Mouse (Mus musculus): Measurements from ENCODE around the gene Egln2. TPM values are rescaled to one million over a fixed set of nuclear protein-coding genes. Genes with fewer than 3 reads are reported as not detected.

Egln2 gene
- polyA plus RNA-seq, 1 experiment from 2014 or later = 77.5 TPM

DNA sequence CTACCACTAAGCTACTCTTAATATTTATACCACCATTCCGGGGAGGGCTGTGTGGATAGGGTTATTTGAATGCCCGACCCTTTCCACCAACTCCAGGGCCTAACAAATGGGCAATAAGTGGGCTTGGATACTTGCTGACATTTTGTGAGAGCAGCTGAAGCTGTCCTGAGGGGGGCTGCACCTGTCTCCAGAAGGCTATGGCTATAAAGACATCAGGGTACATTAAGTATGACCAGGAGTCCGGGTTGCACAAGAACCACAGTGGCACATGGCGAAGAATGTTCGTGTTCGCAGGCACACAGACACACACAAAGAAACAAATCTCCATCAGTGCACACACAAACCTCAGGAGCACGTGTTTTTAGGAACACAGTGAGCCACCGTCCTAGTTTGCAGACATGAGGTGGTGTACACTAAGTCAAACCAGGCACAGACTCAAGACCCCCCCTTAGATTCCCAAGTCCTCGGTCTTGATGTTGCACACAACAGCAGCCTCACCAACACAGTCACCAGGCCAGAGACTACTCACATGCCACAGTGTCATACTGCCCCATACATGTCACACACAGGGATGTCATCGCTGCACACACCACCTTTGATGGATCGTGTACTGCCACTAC, 983 bp upstream of the Egln2 start:
- Histone ChIP-seq H3K36me3 (replicated peaks) (peaks cover 54% of the 10 kb centered on the region), H3K9me3 (0 out of 2 replicates have a peak, but pooled peaks cover 2% of the 10 kb centered on the region), H3K27me3 (replicated peaks; ENCODE audit: low read depth, poor library complexity, severe bottlenecking) (no peaks in the 10 kb centered on the region), H3K27ac (replicated peaks) (peak overlapping the region; percentile 98), H3K4me3 (peak overlapping the region; percentile 82), H3K4me1 (peaks cover 42% of the 10 kb centered on the region)
- no peak for DNase-seq (ENCODE audit: low spot score)
- 80% methylated on average over 11 of the region's 11 CpGs for WGBS

DNA sequence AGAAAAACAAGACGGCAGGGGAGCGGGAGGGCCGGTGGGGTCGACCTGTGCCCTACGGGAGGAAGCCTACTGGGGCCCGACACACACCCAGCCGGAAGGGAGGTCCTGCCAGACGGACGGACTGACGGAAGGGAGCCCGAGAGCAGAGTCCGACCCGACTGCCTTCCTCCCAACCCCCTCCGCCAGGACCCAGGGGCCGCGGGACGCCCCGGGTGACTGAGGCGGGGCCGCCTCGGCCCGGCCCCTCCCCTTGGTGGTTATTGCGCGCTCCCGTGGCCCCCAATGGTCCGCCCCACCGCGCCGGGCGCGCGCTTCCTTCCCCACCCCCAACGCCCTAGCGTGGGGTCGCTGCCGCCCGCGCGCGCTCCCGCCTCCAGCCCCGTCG, 381 bp downstream of the Egln2 start:
- H3K27ac ChIP-seq (replicated peaks) = peak overlapping the region; percentile 98
- H3K9me3 ChIP-seq = 0 out of 2 replicates have a peak, but pooled peaks cover 2% of the 10 kb centered on the region
- H3K36me3 ChIP-seq (replicated peaks) = peaks cover 54% of the 10 kb centered on the region
- H3K4me1 ChIP-seq = peaks cover 50% of the 10 kb centered on the region
- H3K27me3 ChIP-seq (replicated peaks; ENCODE audit: low read depth, poor library complexity, severe bottlenecking) = no peaks in the 10 kb centered on the region
- peak; percentile 92 for DNase-seq (ENCODE audit: low spot score)
- peak overlapping the region; percentile 82 for H3K4me3 ChIP-seq
- under 1% methylated on average over 43 of the region's 43 CpGs for WGBS

DNA sequence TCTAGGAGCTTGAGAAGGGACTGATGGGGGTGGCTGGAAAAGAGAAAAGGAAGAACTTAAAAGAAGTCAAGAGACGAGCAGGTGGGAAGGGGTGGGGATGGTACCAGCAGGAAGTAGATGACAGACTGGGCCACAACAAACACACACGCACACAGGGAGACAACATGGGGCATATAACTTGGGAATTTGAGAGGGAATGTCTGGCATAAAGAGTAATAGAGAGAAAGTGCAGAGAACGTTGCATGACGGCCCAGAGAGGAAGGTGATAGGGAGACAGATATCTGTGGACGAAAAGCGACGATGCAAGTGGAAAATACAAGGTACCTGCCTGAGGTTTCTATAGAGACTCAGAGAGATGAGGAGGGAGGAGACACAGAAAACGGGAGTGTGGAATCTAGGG, 906 bp downstream of the Egln2 start:
- DNase-seq (ENCODE audit: low spot score) = no peak
- H3K4me1 ChIP-seq = peaks cover 55% of the 10 kb centered on the region
- H3K36me3 ChIP-seq (replicated peaks) = peaks cover 54% of the 10 kb centered on the region

DNA sequence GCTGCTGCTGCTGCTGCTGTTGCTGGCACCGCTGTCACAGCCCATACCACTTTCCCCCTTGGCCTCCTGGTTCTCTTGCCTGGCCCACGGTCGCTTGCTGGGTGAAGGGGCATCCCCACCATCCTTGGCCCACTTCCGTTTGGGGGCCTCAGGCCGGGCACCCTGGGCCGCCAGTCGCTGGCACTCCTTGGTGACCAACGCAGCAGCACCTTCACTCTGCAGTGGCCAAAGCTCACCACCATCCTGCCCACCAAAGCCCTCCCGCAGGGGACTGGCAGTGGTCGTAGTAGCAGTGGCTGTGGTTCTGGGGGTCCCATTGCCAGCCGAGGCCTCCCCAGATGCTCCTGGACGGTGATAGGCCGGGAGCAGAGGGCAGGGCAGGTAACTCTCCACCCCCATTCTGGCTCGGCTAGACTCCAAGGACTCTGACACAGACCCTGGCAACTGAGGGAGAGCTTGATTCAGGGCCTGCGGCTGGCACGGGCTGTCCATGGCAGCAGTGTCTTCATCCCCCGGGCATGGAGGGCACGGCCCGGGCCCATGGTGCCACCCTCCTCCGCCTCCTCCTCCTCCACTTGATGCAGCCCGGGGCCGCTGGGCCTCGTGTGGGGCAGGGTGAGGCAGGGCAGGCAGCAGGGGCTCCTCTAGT, 1.5 kb downstream of the Egln2 start:
- no peaks in the 10 kb centered on the region for H3K27me3 ChIP-seq (replicated peaks; ENCODE audit: low read depth, poor library complexity, severe bottlenecking)
- peaks cover 58% of the 10 kb centered on the region for H3K4me1 ChIP-seq
- H3K36me3 ChIP-seq (replicated peaks) = peaks cover 54% of the 10 kb centered on the region
- no peak for DNase-seq (ENCODE audit: low spot score)
- peak overlapping the region; percentile 82 for H3K4me3 ChIP-seq
- H3K27ac ChIP-seq (replicated peaks) = peak overlapping the region; percentile 98
- H3K9me3 ChIP-seq = 0 out of 2 replicates have a peak, but pooled peaks cover 2% of the 10 kb centered on the region
- WGBS = 74% methylated on average over 23 of the region's 23 CpGs

More for the DNA sequence above, 906 bp downstream of the Egln2 start:
- 5% methylated on average over 8 of the region's 8 CpGs for WGBS
- peak overlapping the region; percentile 82 for H3K4me3 ChIP-seq
- H3K27ac ChIP-seq (replicated peaks) = peak overlapping the region; percentile 98
- H3K9me3 ChIP-seq = 0 out of 2 replicates have a peak, but pooled peaks cover 2% of the 10 kb centered on the region
- H3K27me3 ChIP-seq (replicated peaks; ENCODE audit: low read depth, poor library complexity, severe bottlenecking) = no peaks in the 10 kb centered on the region

DNA sequence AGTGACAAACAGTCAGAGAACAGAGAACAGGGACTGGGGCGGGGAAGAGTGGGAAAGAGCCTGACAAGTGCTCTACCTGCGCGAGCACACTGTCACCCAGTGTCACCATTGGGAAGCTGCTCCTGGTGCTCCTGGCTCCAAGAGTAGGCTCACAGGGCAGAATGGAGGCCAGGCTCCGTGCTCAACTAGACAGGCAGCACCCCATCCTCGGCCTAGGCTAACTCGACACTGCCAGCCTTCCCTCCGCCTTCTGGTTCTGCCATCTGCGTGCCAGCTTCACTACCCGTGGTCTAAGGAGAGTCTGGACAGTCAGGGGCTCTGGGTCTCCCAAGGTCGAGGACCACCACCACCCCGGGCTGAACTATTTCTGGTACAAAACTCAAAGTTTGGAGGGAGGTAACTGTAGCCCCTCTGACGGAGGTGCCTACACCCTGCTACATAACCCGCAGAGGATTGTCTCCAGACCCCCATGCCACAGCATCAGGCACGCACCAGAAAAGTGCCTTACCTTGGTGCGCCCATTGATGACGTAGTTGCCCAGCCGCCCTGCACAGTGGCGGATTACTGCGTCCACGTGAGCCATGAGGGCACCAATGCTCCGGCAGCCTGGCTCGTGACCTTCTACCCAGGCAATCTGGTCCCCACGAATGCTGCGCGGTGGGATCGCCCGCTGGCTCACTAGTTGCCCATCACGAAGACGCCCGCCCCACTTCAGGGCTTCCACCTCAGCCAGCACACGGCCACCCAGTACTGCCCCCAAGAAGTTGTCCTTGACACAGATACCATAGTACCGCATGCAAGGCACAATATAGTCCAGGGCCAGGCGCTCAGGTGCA, 2.3 kb downstream of the Egln2 start:
- H3K27me3 ChIP-seq (replicated peaks; ENCODE audit: low read depth, poor library complexity, severe bottlenecking) = no peaks in the 10 kb centered on the region
- 84% methylated on average over 33 of the region's 33 CpGs for WGBS
- H3K27ac ChIP-seq (replicated peaks) = peak overlapping the region; percentile 98
- peaks cover 60% of the 10 kb centered on the region for H3K36me3 ChIP-seq (replicated peaks)
- peaks cover 62% of the 10 kb centered on the region for H3K4me1 ChIP-seq
- DNase-seq (ENCODE audit: low spot score) = no peak
- H3K4me3 ChIP-seq = peak overlapping the region; percentile 82
- H3K9me3 ChIP-seq = 0 out of 2 replicates have a peak, but pooled peaks cover 2% of the 10 kb centered on the region

DNA sequence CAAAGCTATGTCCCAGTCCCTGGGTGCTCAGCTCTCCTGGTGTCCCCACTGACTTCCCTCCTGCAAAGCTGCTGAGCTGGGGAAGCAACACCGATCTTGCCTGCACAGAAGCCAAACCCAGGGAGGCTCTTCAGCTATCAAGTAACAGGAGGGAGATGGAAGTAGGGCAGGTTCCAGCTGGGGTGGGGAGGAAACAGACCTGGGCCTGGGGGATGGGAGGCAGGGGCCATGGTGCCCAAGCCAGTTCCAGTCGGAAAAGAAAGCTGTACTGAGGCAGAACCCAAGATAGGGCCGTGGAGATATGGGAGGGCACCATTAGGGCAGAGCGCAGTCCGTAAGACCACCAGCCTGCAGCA, 3.2 kb downstream of the Egln2 start:
- WGBS = 87% methylated on average over 5 of the region's 5 CpGs
- H3K36me3 ChIP-seq (replicated peaks) = peaks cover 68% of the 10 kb centered on the region
- no peak for DNase-seq (ENCODE audit: low spot score)
- no peak overlapping the region for H3K27ac ChIP-seq (replicated peaks)
- 0 out of 2 replicates have a peak, but pooled peaks cover 2% of the 10 kb centered on the region for H3K9me3 ChIP-seq
- H3K4me3 ChIP-seq = peak overlapping the region; percentile 82
- no peaks in the 10 kb centered on the region for H3K27me3 ChIP-seq (replicated peaks; ENCODE audit: low read depth, poor library complexity, severe bottlenecking)
- H3K4me1 ChIP-seq = peaks cover 62% of the 10 kb centered on the region

DNA sequence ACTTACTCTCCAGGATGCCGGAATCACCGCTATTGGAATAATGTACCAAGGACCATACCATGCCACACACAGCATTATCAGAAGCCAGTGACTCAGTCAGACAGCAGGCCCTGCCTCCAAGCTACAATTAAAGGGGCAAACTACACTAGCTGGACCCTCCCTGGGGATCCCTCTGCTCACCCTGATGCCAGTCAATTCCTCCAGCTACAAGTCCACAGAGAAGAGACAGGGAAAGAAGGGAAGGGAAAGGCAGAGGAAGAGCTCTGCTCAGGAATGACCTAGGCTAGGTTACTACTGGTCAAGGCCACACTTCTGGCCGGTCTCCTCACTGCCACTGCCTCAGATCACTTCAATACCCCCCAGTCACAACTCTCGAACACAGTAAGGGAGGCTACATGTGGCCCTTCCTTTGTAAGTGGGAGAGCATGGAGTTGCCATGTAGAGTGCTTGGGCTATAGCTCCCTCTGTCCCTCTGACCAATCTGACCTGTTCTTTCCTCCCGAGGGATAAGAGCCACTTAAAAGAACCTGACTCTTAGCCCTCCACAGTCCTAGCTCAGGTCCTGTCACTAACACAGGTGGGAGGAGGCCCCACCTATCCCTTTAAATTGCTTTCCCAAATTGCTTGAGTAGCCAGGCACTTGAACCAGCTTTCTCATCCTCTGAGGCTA, 3.7 kb downstream of the Egln2 start:
- WGBS = 85% methylated on average over 5 of the region's 5 CpGs
- no peak for DNase-seq (ENCODE audit: low spot score)
- Histone ChIP-seq H3K4me3 (peak overlapping the region; percentile 82), H3K27me3 (replicated peaks; ENCODE audit: low read depth, poor library complexity, severe bottlenecking) (no peaks in the 10 kb centered on the region), H3K4me1 (peaks cover 62% of the 10 kb centered on the region), H3K36me3 (replicated peaks) (peaks cover 73% of the 10 kb centered on the region), H3K27ac (replicated peaks) (0 out of 2 replicates have a peak overlapping the region, but pooled peaks have one; percentile 19), H3K9me3 (0 out of 2 replicates have a peak, but pooled peaks cover 2% of the 10 kb centered on the region)

DNA sequence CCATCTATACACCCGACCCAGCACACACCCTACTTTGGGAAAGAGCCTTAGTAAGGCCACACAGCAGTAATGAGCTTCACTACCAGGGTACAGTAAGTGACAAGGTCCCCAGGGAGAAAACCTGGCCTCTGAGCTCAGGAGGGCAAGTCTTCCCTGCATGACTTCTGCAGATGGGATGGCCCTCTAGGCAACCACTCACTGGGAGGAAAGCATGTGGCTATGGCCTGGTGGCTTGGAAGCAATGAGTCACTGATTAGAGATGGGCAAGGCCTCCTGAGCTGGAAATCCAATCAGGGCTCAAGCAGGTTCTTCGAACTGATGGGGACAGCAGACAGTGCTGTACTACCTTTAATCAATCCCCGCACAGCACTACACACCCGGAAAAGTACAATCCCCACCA, 4.9 kb downstream of the Egln2 start:
- Histone ChIP-seq H3K27ac (replicated peaks) (no peak overlapping the region), H3K4me1 (peaks cover 53% of the 10 kb centered on the region), H3K9me3 (0 out of 2 replicates have a peak, but pooled peaks cover 2% of the 10 kb centered on the region), H3K4me3 (no peak overlapping the region), H3K27me3 (replicated peaks; ENCODE audit: low read depth, poor library complexity, severe bottlenecking) (no peaks in the 10 kb centered on the region), H3K36me3 (replicated peaks) (peaks cover 83% of the 10 kb centered on the region)
- no peak for DNase-seq (ENCODE audit: low spot score)
- WGBS = 88% methylated on average over 4 of the region's 4 CpGs

DNA sequence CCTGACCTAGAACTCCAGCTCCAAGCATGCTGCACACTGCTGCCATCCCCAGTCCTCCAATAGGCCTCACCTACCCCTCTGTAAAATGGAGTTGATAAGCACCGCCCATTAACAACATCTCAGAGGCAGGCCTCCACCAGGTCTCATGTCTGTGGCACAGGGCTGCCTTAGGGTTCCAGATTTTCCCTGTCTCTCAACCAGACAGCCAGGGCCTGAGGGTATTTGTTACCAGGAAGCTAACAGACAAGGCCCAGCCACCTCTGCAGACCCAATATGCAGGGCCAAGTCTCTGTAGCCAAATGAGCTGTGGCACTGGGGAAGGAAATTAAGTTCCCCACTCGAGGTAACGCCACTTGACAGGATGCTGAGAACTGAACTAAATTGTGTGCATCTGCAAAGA, 5.7 kb downstream of the Egln2 start:
- Histone ChIP-seq H3K27ac (replicated peaks) (no peak overlapping the region), H3K4me3 (no peak overlapping the region), H3K36me3 (replicated peaks) (peaks cover 86% of the 10 kb centered on the region), H3K4me1 (peaks cover 53% of the 10 kb centered on the region), H3K9me3 (no peaks in the 10 kb centered on the region), H3K27me3 (replicated peaks; ENCODE audit: low read depth, poor library complexity, severe bottlenecking) (no peaks in the 10 kb centered on the region)
- WGBS = 91% methylated on average over 3 of the region's 3 CpGs
- no peak for DNase-seq (ENCODE audit: low spot score)

DNA sequence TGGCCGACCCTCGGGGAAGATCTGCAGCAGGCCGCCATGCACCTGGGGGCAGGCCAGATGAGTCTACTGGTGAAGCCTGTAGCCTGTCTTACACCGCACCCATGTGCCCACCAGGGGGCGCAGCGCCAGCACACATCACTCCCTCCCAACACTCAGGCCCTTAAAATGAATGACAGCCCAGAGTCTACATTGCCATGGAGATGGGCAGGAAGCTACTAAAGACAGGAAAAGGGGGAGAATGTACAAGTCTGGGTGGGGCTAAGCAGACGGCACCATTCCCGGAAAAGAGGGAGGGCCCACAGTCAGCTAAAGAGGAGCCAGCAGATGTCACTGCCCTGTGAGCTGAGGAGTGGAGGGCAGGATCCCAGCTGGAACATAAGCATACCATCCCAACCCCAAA, 6.7 kb downstream of the Egln2 start:
- Histone ChIP-seq H3K9me3 (no peaks in the 10 kb centered on the region), H3K4me3 (no peak overlapping the region), H3K27ac (replicated peaks) (no peak overlapping the region), H3K36me3 (replicated peaks) (peaks cover 79% of the 10 kb centered on the region), H3K27me3 (replicated peaks; ENCODE audit: low read depth, poor library complexity, severe bottlenecking) (no peaks in the 10 kb centered on the region), H3K4me1 (peaks cover 43% of the 10 kb centered on the region)
- DNase-seq (ENCODE audit: low spot score) = peak; percentile 90
- WGBS = 22% methylated on average over 8 of the region's 8 CpGs

DNA sequence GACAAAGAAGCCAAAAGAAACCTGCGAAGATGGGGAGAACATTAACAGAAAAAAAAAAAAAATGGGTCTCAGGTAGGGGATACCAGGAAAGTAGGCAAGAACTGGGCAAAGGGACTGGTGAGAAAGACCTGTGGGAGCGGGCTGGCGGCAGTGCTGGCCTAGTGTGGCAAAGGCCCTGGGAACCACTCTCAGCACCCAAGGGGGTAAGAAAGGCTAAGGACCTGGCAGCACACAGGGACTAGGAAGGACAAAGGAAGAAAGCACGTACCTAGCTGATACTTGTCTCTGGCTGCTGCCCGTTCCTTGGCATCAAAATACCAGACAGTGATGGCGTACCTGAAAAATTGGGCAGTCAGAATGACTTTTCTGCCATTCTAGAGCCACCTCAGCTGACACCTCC, 7.3 kb downstream of the Egln2 start:
- no peak overlapping the region for H3K4me3 ChIP-seq

DNA sequence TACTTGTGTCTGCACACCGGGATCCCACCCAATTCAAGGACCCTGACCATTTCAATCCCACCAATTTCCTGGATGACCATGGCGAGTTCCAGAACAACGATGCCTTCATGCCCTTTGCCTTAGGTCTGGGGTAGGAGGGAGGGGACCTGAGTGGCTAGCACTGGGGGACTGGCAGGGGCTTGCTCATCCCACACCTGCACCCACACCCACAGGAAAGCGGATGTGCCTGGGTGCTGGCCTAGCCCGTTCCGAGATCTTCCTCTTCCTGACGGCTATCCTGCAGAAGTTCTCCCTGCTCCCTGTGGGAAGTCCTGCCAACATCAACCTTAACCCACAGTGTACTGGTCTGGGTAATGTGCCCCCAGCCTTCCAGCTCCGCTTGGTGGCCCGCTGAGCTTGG, 8.4 kb downstream of the Egln2 start:
- WGBS = 95% methylated on average over 9 of the region's 9 CpGs
- Histone ChIP-seq H3K9me3 (no peaks in the 10 kb centered on the region), H3K36me3 (replicated peaks) (peaks cover 62% of the 10 kb centered on the region), H3K4me1 (peaks cover 26% of the 10 kb centered on the region), H3K4me3 (no peak overlapping the region), H3K27ac (replicated peaks) (no peak overlapping the region), H3K27me3 (replicated peaks; ENCODE audit: low read depth, poor library complexity, severe bottlenecking) (no peaks in the 10 kb centered on the region)
- no peak for DNase-seq (ENCODE audit: low spot score)

More for the DNA sequence above, 7.3 kb downstream of the Egln2 start:
- H3K9me3 ChIP-seq = no peaks in the 10 kb centered on the region
- peaks cover 73% of the 10 kb centered on the region for H3K36me3 ChIP-seq (replicated peaks)
- no peaks in the 10 kb centered on the region for H3K27me3 ChIP-seq (replicated peaks; ENCODE audit: low read depth, poor library complexity, severe bottlenecking)
- WGBS = 93% methylated on average over 6 of the region's 6 CpGs
- DNase-seq (ENCODE audit: low spot score) = no peak
- H3K27ac ChIP-seq (replicated peaks) = no peak overlapping the region
- H3K4me1 ChIP-seq = peaks cover 37% of the 10 kb centered on the region
